Mouse (Mus musculus) limb, embryonic 14.5 days (tissue): ENCODE results near the gene Zfp143. TPM values are rescaled to one million over a fixed set of nuclear protein-coding genes. Genes with fewer than 3 reads are reported as not detected.

Source experiments
- ATAC-seq: fragments of 200-750 bp; cut with Nextera tagmentation; 2 replicates; pipeline ENCODE4 v1.8.0; 2017; ENCODE audit warnings: low read depth, moderate number of reproducible peaks, moderate TSS enrichment; ENCODE audit not compliant: low FRiP score
- DNase-seq: peaks from one replicate; pipeline ENCODE4 v3.0.0-alpha.2; 2015; ENCODE audit warnings: low spot score
- H3K27ac ChIP-seq: fragments of 300-500 bp; sonication (generic); replicated peaks from 2 replicates; pipeline ENCODE4 v1.5.1; 2014; ENCODE audit warnings: low read depth, mild to moderate bottlenecking, low read length, moderate library complexity, mixed read lengths
- H3K27me3 ChIP-seq: fragments of 300-500 bp; sonication (generic); 2 replicates; pipeline ENCODE4 v1.6.1; 2014; ENCODE audit warnings: low read length, mixed read lengths; ENCODE audit not compliant: control insufficient read depth, insufficient read depth
- H3K36me3 ChIP-seq: fragments of 300-500 bp; sonication (generic); 2 replicates; pipeline ENCODE4 v1.6.1; 2014; ENCODE audit warnings: mild to moderate bottlenecking, low read length, moderate library complexity, mixed read lengths; ENCODE audit not compliant: control insufficient read depth, insufficient read depth
- H3K4me1 ChIP-seq: fragments of 300-500 bp; sonication (generic); 2 replicates; pipeline ENCODE4 v1.6.1; 2014; ENCODE audit warnings: antibody characterized with exemption, low read length, mixed read lengths; ENCODE audit not compliant: control insufficient read depth, insufficient read depth
- H3K4me2 ChIP-seq: fragments of 300-500 bp; sonication (generic); replicated peaks from 2 replicates; pipeline ENCODE4 v1.6.1; 2014; ENCODE audit warnings: low read depth, mild to moderate bottlenecking, low read length, moderate library complexity; ENCODE audit not compliant: severe bottlenecking
- H3K4me3 ChIP-seq: fragments of 300-500 bp; sonication (generic); replicated peaks from 2 replicates; pipeline ENCODE4 v1.5.1; 2014; ENCODE audit warnings: low read length
- H3K9ac ChIP-seq: fragments of 300-500 bp; sonication (generic); 2 replicates; pipeline ENCODE4 v1.6.1; 2014; ENCODE audit warnings: mild to moderate bottlenecking, low read depth, low read length, moderate library complexity; ENCODE audit not compliant: severe bottlenecking
- H3K9me3 ChIP-seq: fragments of 300-500 bp; sonication (generic); 2 replicates; pipeline ENCODE4 v1.6.1; 2016; ENCODE audit warnings: low read length; ENCODE audit not compliant: control insufficient read depth
- POLR2A ChIP-seq: fragments of 200-500 bp; IDR thresholded peaks from 2 replicates; pipeline ENCODE4 v1.8.0; 2012; ENCODE audit warnings: inconsistent platforms, mild to moderate bottlenecking, moderate library complexity, borderline replicate concordance; ENCODE audit not compliant: insufficient read depth, insufficient read length; ENCODE audit errors: extremely low read depth
- WGBS: fragments of 180-500 bp; shearing (Covaris S2); extraction: QIAGEN DNeasy Blood & Tissue Kit; methylation state at CpG from one replicate; pipeline ENCODE4 v1.1.7; 2014; 5-methylcytosine and 5-hydroxymethylcytosine counted together
- polyA plus RNA-seq, 2 experiments: library from polyadenylated mRNA; depleted of rRNA in 1 of 2; stranded (reverse) in 1 of 2; unstranded in 1 of 2; fragments of >200 nt; fragmentation: Nextera tagmentation in 1 of 2; extraction: Ambion mirVana in 1 of 2; gene quantifications; 2 replicates each; pipeline versions ENCODE4 v1.2.1 to v1.2.3; 2012 to 2014

Zfp143 gene
- polyA plus RNA-seq, 2 experiments: 14.1 to 18.0 TPM

DNA sequence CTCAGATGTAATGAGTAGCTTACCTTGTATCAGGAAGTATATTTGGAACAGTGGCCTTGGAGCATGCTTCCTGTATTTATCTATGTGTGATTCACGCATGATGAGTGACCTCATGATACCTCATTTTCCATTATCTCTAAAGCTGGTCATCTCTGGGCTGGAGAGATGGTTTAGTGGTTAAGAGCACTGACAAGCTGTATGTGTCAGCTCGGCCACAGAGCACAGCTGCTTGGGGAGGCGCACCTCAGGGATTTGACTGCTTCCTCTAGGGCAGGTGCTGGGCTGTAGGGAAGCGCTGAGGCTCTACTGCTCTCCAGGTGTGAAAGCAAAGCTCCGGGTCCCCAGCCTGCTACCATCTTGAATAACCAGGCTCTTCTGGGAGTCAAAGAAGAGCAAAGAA, 17.2 kb downstream of the Zfp143 start:
- Histone ChIP-seq H3K9ac (no peak overlapping the region), H3K4me1 (no peaks in the 10 kb centered on the region)
- no peak for DNase-seq

DNA sequence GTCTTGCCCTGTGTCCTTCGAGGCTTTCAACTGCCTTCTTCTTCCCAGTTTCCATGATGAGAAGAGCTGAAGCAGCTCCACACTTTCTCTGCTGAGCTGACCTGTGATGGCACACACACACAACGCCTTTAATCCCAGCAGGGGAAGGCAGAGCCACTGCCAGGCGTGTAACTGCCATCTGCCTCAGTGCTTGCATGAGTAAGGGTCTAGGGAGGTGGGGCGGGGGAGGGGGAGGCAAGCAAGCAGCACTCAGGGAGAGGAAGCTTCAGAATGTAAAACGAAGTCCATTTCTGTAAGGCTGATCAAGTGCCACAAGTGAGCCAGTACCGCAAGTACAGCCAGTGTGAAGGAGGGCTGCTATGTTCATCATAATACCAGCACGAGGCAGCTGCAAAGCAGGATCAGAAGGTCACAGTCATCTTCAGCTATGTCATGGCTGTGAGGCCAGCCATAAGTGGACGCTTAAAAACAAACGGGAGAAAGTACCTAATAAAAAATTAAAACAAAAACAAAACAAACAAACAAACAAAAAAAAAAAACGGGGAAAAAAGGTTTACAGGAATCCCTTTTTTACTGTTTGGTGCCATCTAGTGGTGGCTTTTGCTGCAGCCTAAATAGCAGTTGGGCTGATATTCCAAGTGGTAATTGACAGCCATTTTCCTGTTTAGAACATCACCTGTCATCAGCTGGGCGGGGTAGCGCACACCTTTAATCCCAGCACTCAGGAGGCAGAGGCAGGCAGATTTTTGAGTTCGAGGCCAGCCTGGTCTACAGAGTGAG, 22.6 kb downstream of the Zfp143 start:
- Histone ChIP-seq H3K9ac (no peak overlapping the region), H3K27ac (no peak overlapping the region), H3K9me3 (no peaks in the 10 kb centered on the region), H3K4me1 (no peaks in the 10 kb centered on the region), H3K4me2 (no peak overlapping the region), H3K4me3 (no peak overlapping the region), H3K27me3 (no peaks in the 10 kb centered on the region), H3K36me3 (peaks cover 82% of the 10 kb centered on the region)
- DNase-seq (peak; percentile 74), ATAC-seq (no peak)
- no peak for TF ChIP-seq POLR2A
- 64% methylated on average over 13 of the region's 13 CpGs for WGBS

More for the DNA sequence above, 17.2 kb downstream of the Zfp143 start:
- Histone ChIP-seq H3K36me3 (peaks cover 86% of the 10 kb centered on the region), H3K27ac (no peak overlapping the region), H3K9me3 (no peaks in the 10 kb centered on the region), H3K27me3 (no peaks in the 10 kb centered on the region), H3K4me3 (no peak overlapping the region), H3K4me2 (no peak overlapping the region)
- 91% methylated on average over 5 of the region's 5 CpGs for WGBS
- TF ChIP-seq POLR2A: no peak
- no peak for ATAC-seq

DNA sequence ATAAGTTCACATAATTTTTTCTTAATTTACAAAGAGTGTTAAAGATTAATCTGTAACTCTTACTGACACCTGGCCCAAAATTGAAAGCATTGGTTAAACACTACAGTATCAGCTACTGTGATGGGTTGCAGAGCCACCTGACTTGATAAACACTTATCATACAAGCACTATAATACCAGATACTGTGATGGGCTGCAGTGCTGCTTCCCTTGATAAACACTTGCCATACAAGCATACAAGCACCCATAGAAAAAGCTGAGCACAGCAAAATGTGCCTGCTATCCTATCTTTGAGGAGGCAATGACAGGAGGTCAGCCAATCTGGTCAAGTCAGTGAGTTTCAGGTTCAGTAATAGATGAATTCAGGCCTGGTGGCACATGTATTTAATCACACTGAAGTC, 24.2 kb downstream of the Zfp143 start:
- Histone ChIP-seq H3K4me2 (no peak overlapping the region), H3K9ac (no peak overlapping the region), H3K36me3 (peaks cover 84% of the 10 kb centered on the region), H3K27me3 (no peaks in the 10 kb centered on the region), H3K4me1 (no peaks in the 10 kb centered on the region), H3K9me3 (no peaks in the 10 kb centered on the region), H3K4me3 (no peak overlapping the region), H3K27ac (no peak overlapping the region)
- no peak for DNase-seq
- no peak for ATAC-seq
- TF ChIP-seq POLR2A: no peak

DNA sequence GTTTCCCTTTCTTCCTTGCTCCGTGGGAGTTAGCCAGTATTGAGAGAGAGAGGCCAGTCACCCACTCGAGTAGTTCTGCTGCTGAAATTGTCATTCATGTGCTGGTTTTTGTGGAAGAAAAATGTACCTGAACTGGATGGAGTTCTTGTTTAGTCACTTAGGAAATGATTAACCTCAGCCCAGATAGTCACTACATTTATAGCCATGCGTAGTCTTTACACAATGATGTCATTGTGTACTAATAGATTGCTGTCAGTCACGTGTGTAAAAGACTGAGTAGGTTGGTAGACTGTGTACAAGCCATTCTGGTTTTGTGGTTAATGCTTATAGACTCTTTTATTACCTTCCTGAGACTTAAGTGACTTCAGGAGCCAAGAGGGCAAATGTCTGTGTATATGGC, 26.9 kb downstream of the Zfp143 start:
- no peak for DNase-seq
- H3K9me3 ChIP-seq: no peaks in the 10 kb centered on the region
- WGBS: 87% methylated on average over 4 of the region's 4 CpGs
- H3K9ac ChIP-seq: no peak overlapping the region
- H3K27ac ChIP-seq: no peak overlapping the region
- no peaks in the 10 kb centered on the region for H3K27me3 ChIP-seq
- H3K4me2 ChIP-seq: no peak overlapping the region
- H3K36me3 ChIP-seq: peaks cover 77% of the 10 kb centered on the region
- ATAC-seq: no peak
- H3K4me1 ChIP-seq: no peaks in the 10 kb centered on the region
- H3K4me3 ChIP-seq: no peak overlapping the region
- TF ChIP-seq POLR2A: no peak

DNA sequence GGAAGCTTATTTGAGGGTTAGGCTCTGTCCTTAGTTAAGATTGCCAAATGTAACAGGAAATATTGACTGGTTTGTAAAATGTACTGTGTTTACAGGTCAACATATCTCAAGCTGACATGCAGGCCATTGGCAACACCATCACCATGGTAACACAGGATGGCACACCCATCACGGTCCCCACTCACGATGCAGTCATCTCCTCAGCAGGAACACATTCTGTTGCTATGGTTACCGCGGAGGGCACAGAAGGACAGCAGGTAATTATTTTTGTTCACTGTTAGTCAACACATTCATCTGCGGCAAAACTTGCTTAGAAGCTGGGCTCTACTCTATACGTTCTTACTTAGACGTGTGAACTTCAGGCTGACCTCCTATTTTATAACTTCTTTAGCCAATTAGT, 30.7 kb downstream of the Zfp143 start:
- WGBS: 74% methylated on average over 7 of the region's 7 CpGs
- no peak overlapping the region for H3K4me3 ChIP-seq
- H3K36me3 ChIP-seq: peaks cover 81% of the 10 kb centered on the region
- DNase-seq (no peak), ATAC-seq (no peak)
- no peak for TF ChIP-seq POLR2A
- no peak overlapping the region for H3K9ac ChIP-seq
- H3K4me2 ChIP-seq: no peak overlapping the region
- no peak overlapping the region for H3K27ac ChIP-seq
- no peaks in the 10 kb centered on the region for H3K27me3 ChIP-seq
- no peaks in the 10 kb centered on the region for H3K9me3 ChIP-seq
- no peaks in the 10 kb centered on the region for H3K4me1 ChIP-seq
